Mouse (Mus musculus) olfactory bulb, adult 2 months (tissue): ENCODE results near the gene Rab14.

Experiments
- CTCF ChIP-seq: fragments of 200-500 bp; IDR thresholded peaks from 2 replicates; pipeline ENCODE4 v1.5.1; 2012; ENCODE audit warnings: low read depth, mild to moderate bottlenecking, low read length, moderate library complexity; ENCODE audit not compliant: insufficient read depth
- POLR2A ChIP-seq: fragments of 200-500 bp; IDR thresholded peaks from 2 replicates; pipeline ENCODE4 v1.6.1; 2012; ENCODE audit warnings: mild to moderate bottlenecking, low read depth, low read length, moderate library complexity; ENCODE audit not compliant: insufficient read depth

GRCm38 (mm10) chr2:35211681-35212080 is 10.8 kb upstream of the Rab14 start:
- TF ChIP-seq CTCF, result no peak
- TF ChIP-seq POLR2A, result no peak
